Mouse (Mus musculus): ENCODE results near the gene Fbxo5.

Gene Fbxo5

DNA sequence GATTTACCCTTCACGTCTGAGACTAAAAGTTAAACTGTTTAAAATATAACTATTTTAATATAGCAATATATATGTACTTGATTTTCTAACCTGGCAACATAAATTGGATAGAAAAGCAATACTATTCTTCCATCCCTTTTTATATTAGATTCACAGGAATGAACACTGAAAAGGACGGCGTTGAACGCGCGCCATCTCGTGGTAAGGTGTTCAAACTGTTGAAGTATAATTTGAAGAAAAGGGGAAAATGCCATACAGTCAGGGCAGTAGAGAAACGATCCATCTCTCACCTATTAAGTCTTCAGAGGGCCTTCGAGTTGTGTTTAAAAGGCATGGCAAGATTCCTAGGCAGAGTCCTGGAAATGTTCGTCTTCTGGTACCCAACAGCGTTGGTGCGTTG, 14.7 kb downstream of the Fbxo5 start:
- in situ Hi-C loops (cut with MboI) = no loop called here

DNA sequence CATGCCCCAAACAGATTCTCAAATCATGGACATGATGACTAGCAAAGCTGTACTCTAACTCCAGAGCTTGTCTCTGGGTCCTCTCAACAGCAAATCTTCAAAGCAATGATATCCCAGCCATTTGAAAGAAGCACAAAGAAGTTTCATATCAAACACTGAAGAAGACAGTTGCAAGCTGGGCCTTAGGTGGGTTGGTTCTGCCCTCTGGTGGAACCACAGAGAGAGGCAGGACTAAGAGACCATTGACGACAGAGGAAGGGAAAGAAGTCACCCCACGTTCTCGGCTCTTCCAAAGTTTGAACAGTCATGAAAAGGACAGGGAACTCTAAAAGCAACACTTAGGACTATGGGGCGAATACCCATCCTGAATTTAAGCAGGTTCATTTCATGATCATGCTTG, 18.5 kb downstream of the Fbxo5 start:
- in situ Hi-C loops (cut with MboI) = no loop called here

Data from mature B cell (primary cell).